Mouse (Mus musculus) neural tube, embryonic 10.5 days (tissue): ENCODE data around the gene Foxn3.

Experiments
- DNase-seq: peaks from one replicate; pipeline ENCODE4 v3.0.0-alpha.2; 2017; ENCODE audit warnings: low spot score; ENCODE audit errors: extremely low spot score

Foxn3 gene

DNA sequence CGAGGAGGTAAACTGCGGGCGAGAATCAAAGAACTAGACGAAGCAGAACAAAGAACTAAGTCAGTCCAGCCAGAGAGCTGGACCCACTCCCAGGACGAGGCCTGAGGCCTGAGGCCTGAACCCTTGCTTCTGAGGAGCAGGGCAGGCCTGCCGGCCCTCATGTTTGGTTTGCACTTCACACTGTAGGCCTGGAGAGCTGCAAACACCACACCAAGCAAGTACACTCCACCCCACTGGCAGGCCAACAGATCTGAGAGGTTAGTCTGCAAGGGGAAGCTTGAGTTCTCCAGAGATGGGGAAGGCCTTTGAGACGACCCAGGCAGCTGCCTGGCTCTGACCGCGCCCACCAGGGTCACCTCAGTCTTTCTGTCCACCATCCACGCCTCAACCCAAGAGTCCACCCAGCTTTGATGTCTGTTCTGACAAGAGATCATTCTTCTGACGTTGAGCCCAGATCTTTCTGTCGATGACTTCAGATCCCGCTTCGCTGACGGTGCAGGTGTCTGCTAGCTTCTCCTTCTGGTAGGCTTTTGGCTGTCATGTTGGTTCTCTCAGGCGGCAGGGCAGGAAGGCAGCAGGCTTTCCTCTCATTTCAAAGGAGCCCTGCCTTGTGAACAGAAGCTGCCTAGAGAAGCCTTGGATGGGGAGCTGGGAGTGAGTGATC is 231.1 kb downstream of the Foxn3 start:
- no peak for DNase-seq

GRCm38 (mm10) chr12:99331341-99331947 is 231.9 kb downstream of the Foxn3 start:
- DNase-seq: no peak

GRCm38 (mm10) chr12:99330822-99331285 is 232.5 kb downstream of the Foxn3 start:
- DNase-seq: no peak

DNA sequence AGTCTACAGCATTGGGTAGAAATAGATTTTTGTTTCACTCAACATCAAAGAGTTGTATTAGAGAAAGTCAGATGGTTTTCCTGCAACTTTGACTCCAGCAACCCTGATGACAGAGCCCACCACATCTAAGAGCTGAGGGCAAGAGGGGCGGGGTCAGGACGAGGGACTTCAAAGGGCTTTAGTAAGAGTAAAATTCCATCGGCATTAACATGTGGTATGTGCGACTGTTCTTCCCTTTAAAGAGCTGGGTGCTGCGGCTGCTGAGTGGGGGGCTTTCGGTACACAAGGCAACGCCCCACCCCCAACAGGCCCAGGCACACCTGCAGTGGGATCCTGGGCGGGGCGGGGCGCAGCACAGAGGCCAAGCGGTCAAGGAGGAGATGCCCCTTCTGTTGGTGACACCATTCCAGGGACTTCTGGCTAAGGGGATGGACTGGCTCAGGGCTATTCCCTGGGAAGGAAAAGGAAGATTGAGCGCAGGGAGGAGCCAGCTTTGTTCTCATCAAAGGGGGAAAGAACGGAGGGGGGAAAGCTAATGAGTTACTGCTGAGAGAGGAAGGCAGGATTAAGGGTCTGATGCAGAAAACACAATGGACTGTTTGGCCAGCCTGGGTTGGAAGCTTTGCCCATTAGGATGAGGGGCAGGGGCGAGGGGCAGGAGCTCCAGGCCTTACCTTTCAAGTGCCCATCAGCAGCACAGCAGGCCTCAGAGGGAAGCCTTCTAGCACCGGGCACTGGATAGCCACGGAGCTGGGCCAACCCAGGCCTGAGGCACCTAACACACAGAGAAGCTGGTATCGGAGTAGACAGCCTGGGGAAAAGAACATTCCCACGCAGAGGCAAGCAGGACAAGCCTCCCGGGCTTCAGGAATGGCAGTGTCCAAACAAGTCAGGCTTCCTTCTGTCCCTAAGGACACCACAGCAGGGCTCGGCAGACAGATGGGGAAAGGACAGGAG is 233.8 kb downstream of the Foxn3 start:
- DNase-seq: peak; percentile 45

DNA sequence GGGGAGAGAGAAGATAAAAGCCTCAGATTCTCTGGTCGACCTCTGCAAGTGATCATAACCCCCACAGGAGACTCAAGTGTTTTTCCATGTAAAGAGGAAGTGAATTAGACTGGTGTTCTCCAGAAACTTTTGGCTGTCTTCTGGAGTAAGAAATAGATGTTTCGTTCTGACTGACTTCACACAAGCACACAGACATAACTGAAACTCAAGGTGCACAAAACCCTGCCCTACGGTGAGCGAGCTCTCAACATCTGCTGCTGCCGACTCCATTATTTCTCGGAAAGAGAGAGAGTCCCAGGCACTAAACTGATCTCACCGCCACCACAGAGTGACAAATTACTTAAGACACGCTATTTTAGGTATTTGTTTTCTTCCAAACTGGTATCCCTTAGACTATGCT is 237.2 kb downstream of the Foxn3 start:
- DNase-seq: no peak

DNA sequence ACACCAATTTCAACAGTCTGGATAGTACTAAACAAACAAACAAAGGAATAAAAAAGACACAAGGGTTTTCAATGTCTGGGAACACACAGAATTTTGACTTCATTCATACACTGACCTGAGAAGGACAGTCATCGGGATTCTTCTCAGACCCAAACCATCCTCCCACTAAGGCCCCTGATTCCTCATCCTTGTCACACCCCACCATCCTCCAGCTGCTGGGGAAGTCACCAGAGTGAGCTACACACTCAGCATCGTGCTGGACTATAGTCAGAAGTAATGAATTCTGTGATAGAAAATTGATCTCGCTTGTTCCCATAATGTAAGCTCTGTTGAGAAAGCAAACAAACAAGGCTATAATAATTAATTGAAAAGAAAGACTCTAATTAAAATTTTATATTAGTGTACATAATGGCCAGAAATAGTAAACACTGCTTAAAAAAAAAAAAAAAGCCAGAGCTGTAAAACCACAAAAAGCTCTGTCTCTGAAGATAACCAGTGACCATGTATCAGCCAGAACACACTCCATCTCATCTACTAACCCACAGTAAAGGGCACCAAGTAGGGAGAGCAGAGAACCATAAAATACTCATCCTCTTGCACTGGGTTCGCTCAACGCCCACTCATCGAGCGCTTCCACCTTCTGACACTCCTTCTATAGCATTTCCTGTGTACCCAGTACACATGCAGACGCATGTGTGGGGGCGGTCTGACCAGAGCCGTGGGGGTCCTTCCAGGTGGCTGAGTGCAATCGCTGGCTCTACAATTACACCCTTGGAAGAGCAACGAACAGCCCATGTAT is 241.6 kb downstream of the Foxn3 start:
- DNase-seq: no peak

GRCm38 (mm10) chr12:99320966-99321496 is 242.4 kb downstream of the Foxn3 start:
- no peak for DNase-seq

- no peak for DNase-seq
These were observed 243.5 kb downstream of the Foxn3 start for GRCm38 (mm10) chr12:99319896-99320295.

DNA sequence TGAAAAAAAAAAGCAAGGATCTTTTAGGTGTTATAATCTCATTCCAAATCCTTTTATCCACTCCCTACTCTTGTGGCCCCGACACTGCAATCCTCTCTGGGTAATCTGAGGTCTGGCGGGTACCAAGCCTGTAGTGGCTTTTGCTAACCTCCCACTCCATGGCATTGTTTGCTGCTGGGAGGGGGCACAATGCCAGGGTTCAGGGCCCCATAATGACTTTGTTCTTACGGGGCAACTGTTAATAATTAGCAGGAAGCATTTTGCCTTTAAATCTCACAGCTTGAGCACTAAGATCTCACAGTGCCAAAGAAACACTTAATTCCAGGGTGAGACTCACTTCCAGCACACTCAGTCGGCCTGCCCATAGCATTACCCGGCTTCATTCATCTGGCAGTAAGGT is 244.2 kb downstream of the Foxn3 start:
- no peak for DNase-seq

- no peak for DNase-seq
These were observed 247.5 kb downstream of the Foxn3 start for GRCm38 (mm10) chr12:99315931-99316330.

- no peak for DNase-seq
These were observed 248.6 kb downstream of the Foxn3 start for GRCm38 (mm10) chr12:99314817-99315216.

- no peak for DNase-seq
These were observed 252.1 kb downstream of the Foxn3 start for GRCm38 (mm10) chr12:99311303-99311702.

- no peak for DNase-seq
These were observed 253.4 kb downstream of the Foxn3 start for GRCm38 (mm10) chr12:99309937-99310336.

DNA sequence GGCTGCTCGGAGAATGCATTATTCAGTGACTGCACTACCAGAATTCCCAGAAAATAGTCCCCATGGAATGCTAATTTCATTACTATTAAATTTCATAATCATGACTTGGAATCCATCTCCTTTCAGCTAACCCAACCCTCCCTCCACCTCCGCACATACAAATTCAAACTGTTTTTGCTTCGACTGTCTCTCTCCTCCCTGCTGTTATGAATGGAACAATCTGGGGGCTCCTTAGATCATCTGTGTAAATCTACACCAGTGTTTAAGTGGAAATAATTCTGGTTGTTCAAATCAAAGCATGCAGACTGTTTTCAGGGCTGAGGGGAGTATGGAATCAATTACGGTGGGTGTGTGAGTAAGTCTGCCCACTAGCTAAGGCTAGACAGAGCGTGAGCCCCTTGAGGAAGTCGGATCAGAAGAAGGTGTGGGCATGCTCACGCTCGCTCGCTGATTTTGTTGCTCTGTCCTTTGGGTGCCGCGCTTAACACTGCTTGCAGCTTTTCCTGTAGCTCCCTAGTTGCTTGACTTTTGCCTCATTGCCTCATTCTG is 254.8 kb downstream of the Foxn3 start:
- no peak for DNase-seq

DNA sequence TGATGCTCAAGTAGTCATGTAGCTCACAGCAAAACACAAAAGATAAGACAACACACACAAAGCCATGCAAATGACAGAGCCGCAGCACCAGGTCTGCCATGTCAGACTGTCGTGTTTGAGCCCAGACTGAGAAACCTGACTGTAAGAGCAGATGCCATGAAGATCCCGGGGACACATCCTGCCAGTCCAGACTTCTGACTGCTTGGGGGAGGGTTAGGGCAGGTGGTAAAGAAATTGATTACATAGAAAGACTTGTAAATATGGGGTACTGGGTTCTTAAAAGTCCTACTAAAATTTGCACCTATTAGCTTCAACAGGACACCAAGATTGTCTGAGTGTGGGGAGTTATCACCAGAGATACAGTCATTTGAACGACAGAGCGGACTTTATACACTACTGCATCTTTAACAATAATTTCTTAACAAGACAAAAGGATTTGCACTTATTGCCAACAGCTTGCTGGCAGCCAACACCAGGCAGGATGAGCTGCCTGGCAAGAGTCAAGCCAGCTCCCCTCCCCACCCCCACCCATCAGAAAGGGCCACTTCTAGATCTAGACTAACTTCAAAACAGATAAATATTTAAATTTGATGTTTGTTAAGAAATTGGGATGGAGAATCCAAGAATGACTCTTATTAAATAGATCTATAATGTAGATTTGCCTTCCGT is 256.7 kb downstream of the Foxn3 start:
- DNase-seq: no peak

DNA sequence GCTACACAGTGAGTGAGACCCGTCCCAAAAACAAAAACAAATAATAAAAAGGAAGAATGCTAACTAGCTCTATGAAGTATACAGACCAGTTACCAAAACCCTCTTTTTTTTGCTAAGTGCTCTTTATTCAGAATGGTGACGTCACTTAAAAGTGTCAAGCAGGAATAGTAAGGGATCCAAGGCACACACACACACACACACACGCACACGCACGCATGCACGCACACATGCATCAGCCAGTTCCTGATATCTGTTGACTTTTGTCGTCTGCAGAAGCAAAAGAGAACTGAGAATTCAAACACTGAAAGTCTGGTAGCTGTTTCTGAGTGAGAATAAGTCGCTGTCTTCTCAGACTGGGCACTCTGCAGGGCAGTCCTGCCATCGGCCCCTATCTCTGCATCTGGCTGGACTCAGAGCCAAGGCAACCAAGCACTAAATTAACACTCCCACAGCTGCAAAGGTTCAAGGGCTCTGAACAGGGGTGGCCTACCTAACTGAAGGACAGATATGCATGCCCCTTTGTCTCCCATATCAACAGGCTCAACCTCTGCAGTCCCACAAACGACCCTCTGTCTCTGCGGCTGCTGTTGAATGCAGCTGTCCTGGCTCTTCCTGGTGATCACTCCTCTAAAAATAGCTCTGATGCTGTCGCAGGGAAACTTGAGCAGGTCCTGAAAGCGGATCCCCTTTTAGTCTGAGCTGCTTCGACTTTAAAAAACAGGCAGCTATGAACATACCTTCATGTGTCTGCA is 257.4 kb downstream of the Foxn3 start:
- DNase-seq: peak; percentile 27

DNA sequence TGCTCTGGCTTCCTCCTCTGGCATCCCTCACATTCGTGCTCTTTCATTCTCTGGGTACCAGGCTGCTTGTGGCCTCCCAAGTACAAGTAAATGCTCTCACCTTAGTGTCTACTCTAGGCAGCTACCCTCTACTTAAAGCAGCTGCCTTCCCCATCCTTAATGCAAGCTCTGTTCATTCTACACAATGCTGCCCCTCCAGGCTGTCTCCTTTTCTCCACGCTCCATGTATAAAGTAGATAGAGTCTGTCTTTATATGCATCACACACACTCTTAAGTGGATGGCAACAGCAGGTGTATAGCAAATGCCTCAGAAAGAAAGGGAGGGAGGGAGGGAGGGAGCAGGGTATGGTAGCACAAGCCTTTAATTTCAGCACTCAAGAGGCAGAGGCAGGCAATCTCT is 258.1 kb downstream of the Foxn3 start:
- DNase-seq: no peak

DNA sequence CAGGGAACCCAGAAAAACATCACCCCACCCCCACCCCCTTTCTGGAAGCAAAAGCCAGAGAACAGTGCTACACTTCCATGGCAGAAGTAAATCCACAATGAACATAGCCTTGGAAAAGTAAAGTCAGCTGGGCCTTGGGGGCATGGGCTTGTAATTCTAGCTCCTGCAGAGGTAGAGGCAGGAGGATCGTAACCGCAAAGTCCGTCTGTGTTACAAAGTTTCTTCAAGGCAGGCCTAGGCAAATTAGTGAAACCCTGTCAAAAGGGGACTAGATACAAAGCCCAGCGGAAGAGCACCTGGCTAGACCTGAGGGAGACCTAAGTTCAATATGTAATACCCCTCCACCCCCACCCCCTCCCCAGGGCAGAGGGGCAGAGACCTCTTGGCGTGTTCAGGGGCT is 259.3 kb downstream of the Foxn3 start:
- no peak for DNase-seq

DNA sequence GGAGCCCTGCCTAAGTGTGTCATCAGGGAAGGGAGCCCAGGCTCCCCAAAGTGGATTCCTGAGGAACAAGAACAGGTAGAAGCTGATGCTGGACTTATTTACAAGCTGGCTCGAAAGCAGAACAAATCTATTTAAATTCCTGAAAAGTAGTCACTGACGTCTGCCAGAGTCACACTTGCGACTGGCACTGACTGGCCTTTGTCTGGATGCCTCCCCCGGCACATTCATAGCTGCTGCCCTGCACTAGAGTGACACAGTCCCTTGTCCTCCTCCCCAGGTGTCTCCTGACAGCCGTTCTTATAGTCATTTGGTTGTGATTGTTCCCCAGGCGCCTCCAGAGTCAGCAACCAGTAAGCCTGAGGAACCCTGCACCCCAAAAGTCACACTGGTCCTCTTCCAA is 259.8 kb downstream of the Foxn3 start:
- DNase-seq: no peak
